Mouse (Mus musculus) gastrocnemius, adult 18-20 months (tissue): ENCODE data around the gene Ptma. TPM values are rescaled to one million over a fixed set of nuclear protein-coding genes. Genes with fewer than 3 reads are reported as not detected.
"Not testable (repeated sequence)": the region's sequence is repeated elsewhere in the genome, so short reads cannot be mapped to it uniquely, and the experiment has no call there.

Source experiments
- DNase-seq: peaks from one replicate; pipeline ENCODE4 v3.0.0; 2021; ENCODE audit warnings: low spot score
- total RNA-seq, 2 experiments: library from RNA; stranded (reverse); gene quantifications; 2 replicates each; pipeline ENCODE4 v1.2.3; 2021

The Ptma gene
- total RNA-seq, 2 experiments from 2014 or later = 64.2 to 99.0 TPM

- not testable (repeated sequence) for DNase-seq
Measured at GRCm38 (mm10) chr1:86539583-86539982, 13.1 kb downstream of the Ptma start.

- no peak for DNase-seq
Measured at GRCm38 (mm10) chr1:86542584-86542983, 16.1 kb downstream of the Ptma start.

- no peak for DNase-seq
Measured at GRCm38 (mm10) chr1:86546797-86547196, 20.3 kb downstream of the Ptma start.

GRCm38 (mm10) chr1:86551299-86551698 lies 24.8 kb downstream of the Ptma start:
- DNase-seq = no peak

GRCm38 (mm10) chr1:86551877-86552276 lies 25.4 kb downstream of the Ptma start:
- no peak for DNase-seq

- no peak for DNase-seq
Measured at GRCm38 (mm10) chr1:86555665-86556064, 29.1 kb downstream of the Ptma start.

- DNase-seq = peak; percentile 48
Measured at GRCm38 (mm10) chr1:86557872-86558271, 31.3 kb downstream of the Ptma start.

- no peak for DNase-seq
Measured at GRCm38 (mm10) chr1:86559232-86559631, 32.7 kb downstream of the Ptma start.

- DNase-seq = no peak
Measured at GRCm38 (mm10) chr1:86562663-86563062, 36.1 kb downstream of the Ptma start.

GRCm38 (mm10) chr1:86568409-86568808 lies 41.9 kb downstream of the Ptma start:
- DNase-seq = no peak

GRCm38 (mm10) chr1:86569292-86569860 lies 42.9 kb downstream of the Ptma start:
- no peak for DNase-seq

GRCm38 (mm10) chr1:86571381-86571780 lies 44.9 kb downstream of the Ptma start:
- no peak for DNase-seq

- DNase-seq = no peak
Measured at GRCm38 (mm10) chr1:86571941-86572340, 45.4 kb downstream of the Ptma start.

Other genes with a start within 250 kb of the Ptma start
- gene B3gnt7, start 223.9 kb upstream of the Ptma start, total RNA-seq = not detected
- gene Ncl, start 167.3 kb upstream of the Ptma start, total RNA-seq = 100 to 1,000 TPM in 1 of 2 experiments, 10 to 100 TPM in 1; 99.3 to 113 TPM
- not detected for gene Nmur1, start 100.5 kb upstream of the Ptma start, total RNA-seq
- gene Tex44, start 100.4 kb upstream of the Ptma start, total RNA-seq = not detected
- gene Pde6d, start 55.9 kb downstream of the Ptma start, total RNA-seq = 10 to 100 TPM; 27.5 to 29.3 TPM
- gene Cops7b, start 56.2 kb downstream of the Ptma start, total RNA-seq = 10 to 100 TPM; 10.3 to 10.5 TPM
- gene Nppc, start 143.8 kb downstream of the Ptma start, total RNA-seq = under 1 TPM; 0.30 to 0.59 TPM
- 10 to 100 TPM; 12.2 to 13.4 TPM for gene Dis3l2, start 177.1 kb downstream of the Ptma start, total RNA-seq